Mouse (Mus musculus): ENCODE measurements around the gene Olfr180.

The Olfr180 gene

GRCm38 (mm10) chr16:58929292-58929691 is at the start of gene Olfr180:
Gene Olfr180, minus strand, starts transcription at chr16:58929392.
- DNase-seq (ENCODE audit: low spot score), result no peak

DNA sequence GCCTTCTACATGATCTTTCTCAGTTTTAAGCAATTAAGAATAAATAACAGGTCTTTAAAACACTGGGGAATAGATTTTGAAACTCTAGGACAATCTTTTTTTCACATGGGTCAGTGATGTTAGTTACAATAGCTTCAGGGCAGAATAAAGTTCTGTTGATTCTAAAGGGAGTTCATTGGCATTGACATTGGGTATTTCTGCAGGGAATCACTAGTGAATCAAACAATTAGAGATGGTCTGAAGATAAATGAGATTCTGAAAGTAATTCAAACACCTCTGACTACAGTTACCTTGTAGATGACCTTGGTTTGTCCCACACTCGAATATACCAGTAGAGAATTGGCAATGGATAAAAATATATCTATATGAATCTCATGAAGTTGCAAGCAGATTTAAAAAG is 537 bp downstream of the Olfr180 start, which contains the start of gene Olfr181:
Olfr181 (minus strand) TSS at position 101 of the 400 bp plus-strand sequence.
- DNase-seq (ENCODE audit: low spot score), result no peak

DNA sequence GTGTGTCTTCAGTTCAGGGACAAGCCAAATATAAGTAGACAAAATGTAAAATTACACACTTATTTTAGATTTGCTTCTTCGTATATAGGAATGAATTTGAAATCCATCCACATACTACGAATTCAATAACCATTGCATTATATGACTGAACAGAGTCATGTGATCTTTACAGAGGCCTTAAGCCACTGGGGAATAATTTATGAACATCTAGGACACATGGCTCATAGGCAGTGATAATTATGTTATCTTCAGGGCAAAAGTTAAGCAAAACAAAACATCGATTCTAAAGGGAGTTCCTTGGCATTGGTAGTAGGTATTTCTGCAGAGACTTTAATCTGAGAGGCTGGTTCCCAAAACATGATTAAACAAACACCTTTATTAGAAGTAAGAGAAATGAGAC is 37.2 kb downstream of the Olfr180 start, which contains the start of gene Olfr178:
Olfr178 (minus strand) TSS at position 101 of the 400 bp plus-strand sequence.
- DNase-seq (ENCODE audit: low spot score), result no peak

DNA sequence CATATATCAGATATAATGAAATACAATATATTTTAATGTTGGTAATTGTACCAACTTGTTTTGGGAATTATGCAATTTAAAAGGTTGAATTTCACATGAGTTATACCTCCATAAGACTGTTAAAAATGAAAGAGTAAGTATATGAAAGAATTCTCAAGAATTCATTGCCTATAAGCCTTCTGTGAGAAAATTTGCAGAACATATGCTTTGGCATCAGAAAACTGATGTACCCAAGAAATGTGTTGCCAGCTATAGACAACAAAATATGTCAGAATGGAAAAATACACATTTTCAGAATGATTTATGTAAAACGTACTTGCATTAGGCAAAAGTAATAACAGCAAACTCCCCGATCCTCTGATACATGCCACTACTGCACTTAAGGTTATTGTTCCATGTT is 44.8 kb downstream of the Olfr180 start:
- DNase-seq (ENCODE audit: low spot score), result no peak

DNA sequence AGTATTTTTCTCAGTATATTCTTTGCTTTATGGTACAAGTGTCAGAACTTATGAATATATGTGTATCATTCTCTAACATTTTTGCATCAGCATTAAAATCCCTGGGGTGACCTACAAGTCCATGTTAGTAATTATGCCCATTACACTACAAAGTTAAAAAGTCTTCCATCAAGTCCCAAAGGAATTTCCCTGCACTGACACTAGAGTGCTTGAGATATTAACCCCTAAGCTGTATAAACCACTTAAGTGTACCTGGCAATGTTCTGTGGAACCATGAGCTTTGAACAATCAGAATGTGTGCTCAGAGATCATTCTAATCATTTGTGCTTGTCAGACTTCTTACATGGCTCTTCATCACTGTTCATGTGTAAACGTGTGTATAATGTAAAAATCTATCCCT is 54.5 kb downstream of the Olfr180 start, which contains the start of gene Olfr177:
Olfr177 (minus strand) TSS at position 101 of the 400 bp plus-strand sequence.
- DNase-seq (ENCODE audit: low spot score), result no peak
